Mouse (Mus musculus): ENCODE measurements at regions not wholly inside any gene's neighbourhood (a gene's known extent, or its start where the extent isn't known, plus 50 kb on each side); places are given as distances from the start of the nearest gene placed in this dataset.

DNA sequence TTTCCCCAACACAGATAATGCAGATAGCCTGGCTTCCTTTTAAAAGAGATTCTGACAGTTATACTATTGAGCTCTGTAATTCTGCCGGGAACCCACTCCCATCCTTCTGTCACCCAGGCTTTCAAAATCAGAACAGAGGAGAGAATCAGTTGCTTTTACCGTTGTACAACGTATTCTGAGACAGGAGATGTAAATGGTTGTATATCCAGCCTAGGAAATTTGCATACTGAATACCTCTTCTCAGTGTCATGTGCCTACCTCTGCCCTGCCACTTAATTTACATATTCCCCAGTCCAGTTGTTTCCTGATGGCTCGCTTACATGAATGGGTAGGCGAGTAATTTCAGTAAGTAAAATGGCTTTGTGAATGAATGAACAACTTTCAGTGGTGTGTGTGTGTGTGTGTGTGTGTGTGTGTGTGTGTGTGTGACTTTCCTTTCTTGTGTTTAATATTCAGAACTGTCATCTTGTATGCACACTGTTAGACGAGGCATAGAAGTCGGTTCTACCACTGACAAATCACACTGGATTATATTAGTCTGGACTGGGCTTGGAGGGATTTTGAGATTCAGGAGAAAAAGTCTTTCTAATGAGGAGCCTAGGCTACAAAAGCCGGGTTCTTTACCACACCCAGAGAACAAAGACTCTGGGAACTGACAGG lies 282.2 kb upstream of the Cdh6 start:
- no peaks in the 10 kb centered on the region for H3K27me3 ChIP-seq (ENCODE audit: control insufficient read depth, insufficient read depth, low read length)
- TF ChIP-seq CTCF (IDR thresholded peaks at IDR 0.05; ENCODE audit: low read depth) (no peak), EP300 (optimal IDR thresholded peaks at IDR 0.05) (no peak)
- no peak overlapping the region for H3K4me3 ChIP-seq (ENCODE audit: low read depth, low read length)
- 76% methylated on average over 8 of the region's 8 CpGs for WGBS
- no peaks in the 10 kb centered on the region for H3K4me1 ChIP-seq (replicated peaks; ENCODE audit: control insufficient read depth, insufficient read depth)
- H3K9me3 ChIP-seq (ENCODE audit: control insufficient read depth, low read length), result no peaks in the 10 kb centered on the region
- DNase-seq (ENCODE audit: low spot score), result no peak
- no peak overlapping the region for H3K27ac ChIP-seq (replicated peaks)
- H3K9ac ChIP-seq (ENCODE audit: low read length), result no peak overlapping the region
- no peaks in the 10 kb centered on the region for H3K36me3 ChIP-seq (ENCODE audit: control insufficient read depth, insufficient read depth, low read length)
- no peak for ATAC-seq (ENCODE audit: low FRiP score, low TSS enrichment)
- no peak overlapping the region for H3K4me2 ChIP-seq (replicated peaks; ENCODE audit: low read depth)

GRCm38 (mm10) chr15:13450385-13450784 lies 276.9 kb upstream of the Cdh6 start:
- Histone ChIP-seq H3K4me1 (replicated peaks; ENCODE audit: control insufficient read depth, insufficient read depth) (no peaks in the 10 kb centered on the region), H3K27ac (replicated peaks) (no peak overlapping the region), H3K36me3 (ENCODE audit: control insufficient read depth, insufficient read depth, low read length) (no peaks in the 10 kb centered on the region), H3K9ac (ENCODE audit: low read length) (no peak overlapping the region), H3K4me3 (ENCODE audit: low read depth, low read length) (no peak overlapping the region), H3K9me3 (ENCODE audit: control insufficient read depth, low read length) (no peaks in the 10 kb centered on the region), H3K4me2 (replicated peaks; ENCODE audit: low read depth) (no peak overlapping the region), H3K27me3 (ENCODE audit: control insufficient read depth, insufficient read depth, low read length) (no peaks in the 10 kb centered on the region)
- WGBS, result 89% methylated on average over 5 of the region's 5 CpGs
- TF ChIP-seq CTCF (IDR thresholded peaks at IDR 0.05; ENCODE audit: low read depth), result no peak
- TF ChIP-seq EP300 (optimal IDR thresholded peaks at IDR 0.05), result no peak
- no peak for ATAC-seq (ENCODE audit: low FRiP score, low TSS enrichment)
- no peak for DNase-seq (ENCODE audit: low spot score)

GRCm38 (mm10) chr15:13434608-13435007 lies 261.1 kb upstream of the Cdh6 start:
- Histone ChIP-seq H3K9ac (ENCODE audit: low read length) (no peak overlapping the region), H3K27me3 (ENCODE audit: control insufficient read depth, insufficient read depth, low read length) (no peaks in the 10 kb centered on the region), H3K4me1 (replicated peaks; ENCODE audit: control insufficient read depth, insufficient read depth) (no peaks in the 10 kb centered on the region), H3K4me3 (ENCODE audit: low read depth, low read length) (no peak overlapping the region), H3K27ac (replicated peaks) (no peak overlapping the region), H3K36me3 (ENCODE audit: control insufficient read depth, insufficient read depth, low read length) (no peaks in the 10 kb centered on the region), H3K4me2 (replicated peaks; ENCODE audit: low read depth) (no peak overlapping the region), H3K9me3 (ENCODE audit: control insufficient read depth, low read length) (no peaks in the 10 kb centered on the region)
- 42% methylated on average over 1 of the region's 1 CpGs for WGBS
- DNase-seq (ENCODE audit: low spot score) (no peak), ATAC-seq (ENCODE audit: low FRiP score, low TSS enrichment) (no peak)
- TF ChIP-seq CTCF (IDR thresholded peaks at IDR 0.05; ENCODE audit: low read depth) (no peak), EP300 (optimal IDR thresholded peaks at IDR 0.05) (no peak)

- H3K4me3 ChIP-seq (ENCODE audit: low read depth, low read length), result no peak overlapping the region
- H3K4me1 ChIP-seq (replicated peaks; ENCODE audit: control insufficient read depth, insufficient read depth), result no peaks in the 10 kb centered on the region
- TF ChIP-seq EP300 (optimal IDR thresholded peaks at IDR 0.05), result no peak
- TF ChIP-seq CTCF (IDR thresholded peaks at IDR 0.05; ENCODE audit: low read depth), result no peak
- no peak overlapping the region for H3K4me2 ChIP-seq (replicated peaks; ENCODE audit: low read depth)
- no peak overlapping the region for H3K9ac ChIP-seq (ENCODE audit: low read length)
- no peak for DNase-seq (ENCODE audit: low spot score)
- H3K9me3 ChIP-seq (ENCODE audit: control insufficient read depth, low read length), result no peaks in the 10 kb centered on the region
- H3K27me3 ChIP-seq (ENCODE audit: control insufficient read depth, insufficient read depth, low read length), result no peaks in the 10 kb centered on the region
- 83% methylated on average over 2 of the region's 2 CpGs for WGBS
- H3K36me3 ChIP-seq (ENCODE audit: control insufficient read depth, insufficient read depth, low read length), result no peaks in the 10 kb centered on the region
- H3K27ac ChIP-seq (replicated peaks), result no peak overlapping the region
- no peak for ATAC-seq (ENCODE audit: low FRiP score, low TSS enrichment)
Observed at GRCm38 (mm10) chr15:13432971-13433370, 259.5 kb upstream of the Cdh6 start.

GRCm38 (mm10) chr15:13419616-13420015 lies 246.1 kb upstream of the Cdh6 start:
- WGBS, result 31% methylated on average over 3 of the region's 3 CpGs

GRCm38 (mm10) chr15:13410065-13410688 lies 236.7 kb upstream of the Cdh6 start:
- no peak overlapping the region for H3K9ac ChIP-seq (ENCODE audit: low read length)
- 59% methylated on average over 11 of the region's 11 CpGs for WGBS
- H3K4me2 ChIP-seq (replicated peaks; ENCODE audit: low read depth), result no peak overlapping the region
- no peaks in the 10 kb centered on the region for H3K9me3 ChIP-seq (ENCODE audit: control insufficient read depth, low read length)
- ATAC-seq (ENCODE audit: low FRiP score, low TSS enrichment) (no peak), DNase-seq (ENCODE audit: low spot score) (no peak)
- TF ChIP-seq CTCF (IDR thresholded peaks at IDR 0.05; ENCODE audit: low read depth) (no peak), EP300 (optimal IDR thresholded peaks at IDR 0.05) (no peak)
- no peaks in the 10 kb centered on the region for H3K36me3 ChIP-seq (ENCODE audit: control insufficient read depth, insufficient read depth, low read length)
- H3K27ac ChIP-seq (replicated peaks), result no peak overlapping the region
- H3K27me3 ChIP-seq (ENCODE audit: control insufficient read depth, insufficient read depth, low read length), result no peaks in the 10 kb centered on the region
- no peaks in the 10 kb centered on the region for H3K4me1 ChIP-seq (replicated peaks; ENCODE audit: control insufficient read depth, insufficient read depth)
- H3K4me3 ChIP-seq (ENCODE audit: low read depth, low read length), result no peak overlapping the region

More at GRCm38 (mm10) chr15:13419616-13420015, 246.1 kb upstream of the Cdh6 start:
- no peak overlapping the region for H3K27ac ChIP-seq (replicated peaks)
- H3K4me3 ChIP-seq (ENCODE audit: low read depth, low read length), result no peak overlapping the region
- ATAC-seq (ENCODE audit: low FRiP score, low TSS enrichment), result no peak
- H3K4me1 ChIP-seq (replicated peaks; ENCODE audit: control insufficient read depth, insufficient read depth), result no peaks in the 10 kb centered on the region
- no peak for TF ChIP-seq CTCF (IDR thresholded peaks at IDR 0.05; ENCODE audit: low read depth)
- TF ChIP-seq EP300 (optimal IDR thresholded peaks at IDR 0.05), result no peak
- no peak overlapping the region for H3K4me2 ChIP-seq (replicated peaks; ENCODE audit: low read depth)
- no peaks in the 10 kb centered on the region for H3K36me3 ChIP-seq (ENCODE audit: control insufficient read depth, insufficient read depth, low read length)
- no peaks in the 10 kb centered on the region for H3K9me3 ChIP-seq (ENCODE audit: control insufficient read depth, low read length)
- DNase-seq (ENCODE audit: low spot score), result no peak
- no peaks in the 10 kb centered on the region for H3K27me3 ChIP-seq (ENCODE audit: control insufficient read depth, insufficient read depth, low read length)
- no peak overlapping the region for H3K9ac ChIP-seq (ENCODE audit: low read length)
